ENCODE assay signal across 18 mouse cellular contexts in genomic region chr5:97964444-97964843, GRCm38 (mm10).
DNase-seq lines count a peak whose midpoint lies in the region; ATAC-seq lines count a peak whose summit lies in the region.
"Had no signal": no experiment of that assay in that cellular context is flagged by ENCODE, and none has a peak within 500 bp of the region (broad histone marks: within the 10 kb centered on the region; RNA-seq: fewer than 3 reads in every experiment).

No protein-coding gene starts in this region.

- peak; percentile 45; the same call in 1 of the 2 replicates for ATAC-seq in common myeloid progenitor, adult 5-6 weeks (replicated peaks; ENCODE audit: low read depth, poor library complexity, severe bottlenecking)
- ATAC-seq in inflammation-experienced regulatory T-cells, adult 6 months = peak; percentile 88
- ATAC-seq: forebrain, embryonic 16.5 days had no signal

- peak; percentile 9 for DNase-seq in CD4-positive helper T cell, adult 2 months (ENCODE audit: low read depth, low spot score)
- no peak for DNase-seq in heart, adult 8-10 months (ENCODE audit: low spot score)
- no peak for DNase-seq in heart, postnatal 4 days
- DNase-seq in kidney, adult 9 months = no peak
- DNase-seq: adrenal gland, adult 8-10 months; cerebellum, adult 8-10 months; cerebellum, postnatal 36 days; embryo, embryonic 11 days; gastrocnemius, adult 2 months; kidney, adult 18-20 months; kidney, postnatal 4 days; layer of hippocampus, postnatal 36 days; lung, embryonic 14.5 days; lung, postnatal 14 days; thymus, postnatal 4 days had no signal
